Mouse (Mus musculus) E14TG2a.4 (cell line): ENCODE measurements around the gene Slc37a4.

Experiments used
- CTCF ChIP-seq: conservative IDR thresholded peaks from 2 replicates; pipeline ENCODE4 v1.5.1; 2014; ENCODE audit warnings: low read length
- NANOG ChIP-seq: IDR thresholded peaks from 2 replicates; pipeline ENCODE4 v1.6.1; 2014; ENCODE audit warnings: borderline replicate concordance, low read length, mixed read lengths
- POU5F1 ChIP-seq: IDR thresholded peaks from 2 replicates; pipeline ENCODE4 v1.6.1; 2014; ENCODE audit warnings: low read length, borderline replicate concordance

DNA sequence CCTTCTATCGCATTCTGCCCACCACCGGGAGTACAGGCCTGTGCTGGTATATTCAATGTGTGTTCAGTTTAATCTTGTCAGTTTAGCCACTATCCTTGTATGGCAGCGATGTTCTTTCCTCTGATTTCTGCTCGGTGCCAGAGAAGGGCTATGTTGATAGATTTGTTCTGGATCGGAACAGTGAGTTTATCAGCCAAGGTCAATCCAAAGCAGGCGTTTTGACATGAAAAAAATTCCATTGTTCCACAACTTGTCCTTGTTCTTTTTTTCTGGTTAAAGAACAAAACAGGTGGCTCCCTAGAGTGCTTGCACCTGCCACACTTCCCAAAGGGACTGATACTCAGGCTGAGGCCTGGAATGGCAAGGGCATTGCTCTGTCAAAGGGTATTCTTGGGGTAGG is 20.5 kb upstream of the Slc37a4 start:
- no peak for TF ChIP-seq CTCF
- no peak for TF ChIP-seq POU5F1
- TF ChIP-seq NANOG, result no peak
